Mouse (Mus musculus) kidney, postnatal 0 days (tissue): ENCODE results near the gene Klrb1f. TPM values are rescaled to one million over a fixed set of nuclear protein-coding genes. Genes with fewer than 3 reads are reported as not detected.
"Not testable (repeated sequence)": the region's sequence is repeated elsewhere in the genome, so short reads cannot be mapped to it uniquely, and the experiment has no call there.

Source experiments
- ATAC-seq: fragments of 200-750 bp; cut with Nextera tagmentation; replicated peaks from 2 replicates; pipeline ENCODE4 v1.8.0; 2017; ENCODE audit warnings: low read depth, moderate number of reproducible peaks, moderate TSS enrichment, moderate library complexity; ENCODE audit not compliant: low FRiP score
- DNase-seq: peaks from one replicate; pipeline ENCODE4 v3.0.0-alpha.2; 2016; ENCODE audit warnings: low spot score
- H3K27ac ChIP-seq: fragments of 300-500 bp; sonication (generic); 2 replicates; pipeline ENCODE4 v1.5.1; 2014; ENCODE audit warnings: mild to moderate bottlenecking
- H3K27me3 ChIP-seq: fragments of 300-500 bp; sonication (generic); 2 replicates; pipeline ENCODE4 v1.6.1; 2014; ENCODE audit warnings: low read length, mixed read lengths; ENCODE audit not compliant: insufficient read depth
- H3K36me3 ChIP-seq: fragments of 300-500 bp; sonication (generic); 2 replicates; pipeline ENCODE4 v1.6.1; 2014; ENCODE audit warnings: low read length, mixed read lengths; ENCODE audit not compliant: insufficient read depth
- H3K4me1 ChIP-seq: fragments of 300-500 bp; sonication (generic); replicated peaks from 2 replicates; pipeline ENCODE4 v1.6.1; 2014; ENCODE audit warnings: antibody characterized with exemption, low read length, mixed read lengths; ENCODE audit not compliant: insufficient read depth
- H3K4me2 ChIP-seq: fragments of 300-500 bp; sonication (generic); 2 replicates; pipeline ENCODE4 v1.6.1; 2014; ENCODE audit warnings: mild to moderate bottlenecking, low read length, moderate library complexity, mixed read lengths
- H3K4me3 ChIP-seq: fragments of 300-500 bp; sonication (generic); replicated peaks from 2 replicates; pipeline ENCODE4 v1.5.1; 2014; ENCODE audit warnings: low read depth, low read length
- H3K9ac ChIP-seq: fragments of 300-500 bp; sonication (generic); 2 replicates; pipeline ENCODE4 v1.6.1; 2014; ENCODE audit warnings: low read depth, low read length
- H3K9me3 ChIP-seq: fragments of 300-500 bp; sonication (generic); replicated peaks from 2 replicates; pipeline ENCODE4 v1.6.1; 2016; ENCODE audit warnings: low read length, inconsistent platforms, mixed read lengths
- CTCF ChIP-seq: IDR thresholded peaks from 2 replicates; pipeline ENCODE4 v1.5.1; 2016; ENCODE audit warnings: antibody characterized with exemption, low read depth, mild to moderate bottlenecking, moderate library complexity
- WGBS: fragments of 180-500 bp; shearing (Covaris S2); extraction: QIAGEN DNeasy Blood & Tissue Kit; methylation state at CpG from one replicate; pipeline ENCODE4 v1.1.7; 2014; 5-methylcytosine and 5-hydroxymethylcytosine counted together
- polyA plus RNA-seq: library from polyadenylated mRNA; unstranded; fragments of >200 nt; fragmentation: Nextera tagmentation; extraction: Ambion mirVana; gene quantifications from 2 replicates; pipeline ENCODE4 v1.2.1, GENCODE M21; 2015

Gene Klrb1f
- polyA plus RNA-seq, 1 experiment from 2014 or later, result 0.45 TPM

- WGBS, result 75% methylated on average over 1 of the region's 1 CpGs
- no peaks in the 10 kb centered on the region for H3K27me3 ChIP-seq
- ATAC-seq, result no peak
Observed at GRCm38 (mm10) chr6:129088161-129088560, 42.5 kb downstream of the Klrb1f start.

DNA sequence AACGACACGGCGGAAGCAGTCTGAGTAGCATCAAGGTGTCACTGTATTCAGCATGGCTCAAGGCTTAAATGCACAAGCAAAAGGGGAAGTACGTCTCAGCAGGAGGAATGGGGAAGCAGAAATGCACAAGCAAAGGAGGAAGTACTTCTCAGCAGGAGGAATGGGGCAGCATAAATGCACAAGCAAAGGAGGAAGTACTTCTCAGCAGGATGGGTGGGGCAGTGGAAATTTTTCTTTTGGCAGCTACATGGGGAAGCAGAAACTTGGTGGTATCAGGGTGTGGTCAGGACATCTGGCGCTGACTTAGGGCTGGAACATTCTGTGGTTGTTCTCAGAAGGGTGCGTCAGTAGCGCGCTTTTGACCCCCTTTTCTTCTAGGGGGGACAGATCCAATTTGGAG is 42.9 kb downstream of the Klrb1f start:
- not testable (repeated sequence) for H3K4me1 ChIP-seq, ATAC-seq, H3K4me3 ChIP-seq, H3K36me3 ChIP-seq, DNase-seq, H3K4me2 ChIP-seq, H3K27ac ChIP-seq, H3K9me3 ChIP-seq, H3K27me3 ChIP-seq, H3K9ac ChIP-seq
- 95% methylated on average over 8 of the region's 8 CpGs for WGBS

More at GRCm38 (mm10) chr6:129088161-129088560, 42.5 kb downstream of the Klrb1f start:
- H3K27ac ChIP-seq, result no peak overlapping the region
- no peaks in the 10 kb centered on the region for H3K9me3 ChIP-seq
- TF ChIP-seq CTCF, result peak; percentile 65
- no peaks in the 10 kb centered on the region for H3K36me3 ChIP-seq
- peak; percentile 33 for DNase-seq
- no peaks in the 10 kb centered on the region for H3K4me1 ChIP-seq
- no peak overlapping the region for H3K4me2 ChIP-seq
- H3K9ac ChIP-seq, result no peak overlapping the region
- no peak overlapping the region for H3K4me3 ChIP-seq

- H3K9me3 ChIP-seq, result no peaks in the 10 kb centered on the region
- DNase-seq, result peak; percentile 82
- no peak overlapping the region for H3K27ac ChIP-seq
Observed at GRCm38 (mm10) chr6:129095166-129095565, 49.5 kb downstream of the Klrb1f start.

GRCm38 (mm10) chr6:129097929-129098328 is 52.2 kb downstream of the Klrb1f start:
- no peak for ATAC-seq

More at GRCm38 (mm10) chr6:129095166-129095565, 49.5 kb downstream of the Klrb1f start:
- no peak; the same call in 1 of the 2 replicates for ATAC-seq
- H3K9ac ChIP-seq, result no peak overlapping the region
- H3K27me3 ChIP-seq, result no peaks in the 10 kb centered on the region
- H3K4me2 ChIP-seq, result no peak overlapping the region
- no peaks in the 10 kb centered on the region for H3K36me3 ChIP-seq
- H3K4me1 ChIP-seq, result no peaks in the 10 kb centered on the region
- H3K4me3 ChIP-seq, result no peak overlapping the region
- peak; percentile 76 for TF ChIP-seq CTCF

GRCm38 (mm10) chr6:129100794-129101193 is 55.1 kb downstream of the Klrb1f start, which contains the start of gene Clec2e:
Gene Clec2e (minus strand): TSS chr6:129100913.
- 73% methylated on average over 1 of the region's 1 CpGs for WGBS
- DNase-seq, H3K9ac ChIP-seq, H3K9me3 ChIP-seq, H3K4me2 ChIP-seq, ATAC-seq, H3K27ac ChIP-seq, H3K36me3 ChIP-seq, H3K4me1 ChIP-seq, H3K4me3 ChIP-seq, H3K27me3 ChIP-seq: not testable (repeated sequence)

More at GRCm38 (mm10) chr6:129097929-129098328, 52.2 kb downstream of the Klrb1f start:
- DNase-seq, result no peak
- H3K9me3 ChIP-seq, result no peaks in the 10 kb centered on the region
- H3K36me3 ChIP-seq, result no peaks in the 10 kb centered on the region
- WGBS, result 45% methylated on average over 1 of the region's 1 CpGs
- no peak overlapping the region for H3K27ac ChIP-seq
- H3K9ac ChIP-seq, result no peak overlapping the region
- no peaks in the 10 kb centered on the region for H3K4me1 ChIP-seq
- H3K4me3 ChIP-seq, result no peak overlapping the region
- TF ChIP-seq CTCF, result no peak
- no peak overlapping the region for H3K4me2 ChIP-seq
- no peaks in the 10 kb centered on the region for H3K27me3 ChIP-seq

DNA sequence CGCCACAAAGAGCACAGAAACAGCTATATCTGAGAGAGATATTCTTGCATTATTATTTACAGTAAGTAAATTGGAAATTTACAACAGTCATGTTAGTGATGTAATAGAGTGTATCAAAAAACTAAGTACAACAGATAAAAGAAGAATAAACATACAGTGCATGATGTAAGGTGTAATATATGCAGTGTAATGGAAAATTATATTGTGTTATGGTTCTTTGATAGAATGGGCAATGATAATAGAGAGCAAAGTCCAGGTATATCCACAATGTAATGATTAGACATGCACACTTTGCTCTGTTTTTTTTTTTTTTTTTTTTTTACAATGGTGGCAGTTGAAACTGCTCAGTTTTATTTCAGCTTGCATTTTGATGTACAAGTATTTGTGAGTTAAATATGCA is 55.9 kb downstream of the Klrb1f start:
- no peak for TF ChIP-seq CTCF
- DNase-seq (no peak), ATAC-seq (no peak)
- 85% methylated on average over 1 of the region's 1 CpGs for WGBS
- Histone ChIP-seq H3K9ac (no peak overlapping the region), H3K4me3 (no peak overlapping the region), H3K27me3 (no peaks in the 10 kb centered on the region), H3K9me3 (no peaks in the 10 kb centered on the region), H3K27ac (no peak overlapping the region), H3K36me3 (no peaks in the 10 kb centered on the region), H3K4me2 (no peak overlapping the region), H3K4me1 (no peaks in the 10 kb centered on the region)

- Histone ChIP-seq H3K4me3 (no peak overlapping the region), H3K4me2 (no peak overlapping the region), H3K27ac (0 out of 2 replicates have a peak overlapping the region, but pooled peaks have one; percentile 13), H3K4me1 (no peaks in the 10 kb centered on the region), H3K9me3 (no peaks in the 10 kb centered on the region), H3K9ac (no peak overlapping the region), H3K27me3 (no peaks in the 10 kb centered on the region), H3K36me3 (no peaks in the 10 kb centered on the region)
- TF ChIP-seq CTCF, result no peak
- 77% methylated on average over 4 of the region's 4 CpGs for WGBS
- DNase-seq, result peak; percentile 44
- ATAC-seq, result no peak
Observed at GRCm38 (mm10) chr6:129102858-129103555, 57.3 kb downstream of the Klrb1f start.

Other genes starting within 250 kb of the Klrb1f start
- gene Gm44511, start 219.6 kb upstream of the Klrb1f start, polyA plus RNA-seq, result not detected in 2 replicates
- gene Klrb1b, start 219.6 kb upstream of the Klrb1f start, polyA plus RNA-seq, result not detected in 2 replicates
- gene Clec2i, start 158.3 kb upstream of the Klrb1f start, polyA plus RNA-seq, result 0.12 TPM in 1 of 2 replicates, not detected in the other
- 0.51 and 0.65 TPM in 2 replicates for gene BC035044, start 154.8 kb upstream of the Klrb1f start, polyA plus RNA-seq
- gene Clec2g, start 111.5 kb upstream of the Klrb1f start, polyA plus RNA-seq, result not detected in 2 replicates
- gene Clec2e, start 55.0 kb downstream of the Klrb1f start, polyA plus RNA-seq, result 0.06 TPM in 1 of 2 replicates, not detected in the other
- 1.0 and 1.4 TPM in 2 replicates for gene Clec2d, start 134.7 kb downstream of the Klrb1f start, polyA plus RNA-seq
- not detected in 2 replicates for gene Cd69, start 229.5 kb downstream of the Klrb1f start, polyA plus RNA-seq